Mouse (Mus musculus): ENCODE measurements at regions not wholly inside any gene's neighbourhood (a gene's known extent, or its start where the extent isn't known, plus 50 kb on each side); places are given as distances from the start of the nearest gene placed in this dataset.

GRCm38 (mm10) chr10:68865776-68866175, 142.3 kb downstream of the Tmem26 start:
- 63% methylated on average over 5 of the region's 5 CpGs for WGBS

DNA sequence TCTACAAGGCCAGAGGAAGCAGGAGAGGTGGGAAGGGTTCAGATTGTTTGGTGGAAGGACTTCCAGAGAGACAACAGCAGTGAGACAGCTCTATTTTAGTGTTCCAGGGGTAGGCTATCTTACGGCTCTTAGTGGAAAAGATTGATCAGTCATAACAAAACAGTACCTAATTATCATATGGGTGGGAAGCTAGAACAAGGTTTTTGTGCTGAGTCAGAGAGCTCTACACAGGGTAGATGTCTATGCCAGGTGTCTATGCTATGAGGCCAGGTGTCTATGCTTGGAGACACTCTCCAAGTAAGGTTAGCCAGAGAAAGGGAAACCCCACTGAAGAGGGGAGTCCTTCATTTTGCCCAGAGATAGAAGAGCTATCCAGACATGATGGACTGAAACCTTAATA, 143.9 kb downstream of the Tmem26 start:
- Histone ChIP-seq H3K4me3 (ENCODE audit: low read depth, low read length) (no peak overlapping the region), H3K36me3 (ENCODE audit: control insufficient read depth, insufficient read depth) (no peaks in the 10 kb centered on the region), H3K27me3 (replicated peaks; ENCODE audit: control insufficient read depth, insufficient read depth, low read length) (no peaks in the 10 kb centered on the region), H3K9me3 (ENCODE audit: control insufficient read depth) (no peaks in the 10 kb centered on the region), H3K4me2 (replicated peaks; ENCODE audit: low read depth) (no peak overlapping the region), H3K27ac (ENCODE audit: low read depth, low read length) (no peak overlapping the region), H3K4me1 (replicated peaks; ENCODE audit: control insufficient read depth, insufficient read depth, low read length) (no peaks in the 10 kb centered on the region), H3K9ac (ENCODE audit: low read depth, low read length) (no peak overlapping the region)
- no peak for ATAC-seq
- 97% methylated on average over 1 of the region's 1 CpGs for WGBS
- TF ChIP-seq CTCF (IDR thresholded peaks at IDR 0.05; ENCODE audit: low read depth), result no peak

More at GRCm38 (mm10) chr10:68865776-68866175, 142.3 kb downstream of the Tmem26 start:
- no peak overlapping the region for H3K4me3 ChIP-seq (ENCODE audit: low read depth, low read length)
- H3K27me3 ChIP-seq (replicated peaks; ENCODE audit: control insufficient read depth, insufficient read depth, low read length), result no peaks in the 10 kb centered on the region
- H3K27ac ChIP-seq (ENCODE audit: low read depth, low read length), result no peak overlapping the region
- no peak overlapping the region for H3K9ac ChIP-seq (ENCODE audit: low read depth, low read length)
- H3K9me3 ChIP-seq (ENCODE audit: control insufficient read depth), result no peaks in the 10 kb centered on the region
- H3K4me2 ChIP-seq (replicated peaks; ENCODE audit: low read depth), result no peak overlapping the region
- TF ChIP-seq CTCF (IDR thresholded peaks at IDR 0.05; ENCODE audit: low read depth), result no peak
- no peak for ATAC-seq
- H3K4me1 ChIP-seq (replicated peaks; ENCODE audit: control insufficient read depth, insufficient read depth, low read length), result no peaks in the 10 kb centered on the region
- no peaks in the 10 kb centered on the region for H3K36me3 ChIP-seq (ENCODE audit: control insufficient read depth, insufficient read depth)

GRCm38 (mm10) chr10:68872102-68872501, 148.7 kb downstream of the Tmem26 start:
- Histone ChIP-seq H3K27ac (ENCODE audit: low read depth, low read length) (no peak overlapping the region), H3K9ac (ENCODE audit: low read depth, low read length) (no peak overlapping the region), H3K27me3 (replicated peaks; ENCODE audit: control insufficient read depth, insufficient read depth, low read length) (no peaks in the 10 kb centered on the region), H3K36me3 (ENCODE audit: control insufficient read depth, insufficient read depth) (no peaks in the 10 kb centered on the region), H3K4me1 (replicated peaks; ENCODE audit: control insufficient read depth, insufficient read depth, low read length) (no peaks in the 10 kb centered on the region), H3K4me2 (replicated peaks; ENCODE audit: low read depth) (no peak overlapping the region), H3K4me3 (ENCODE audit: low read depth, low read length) (no peak overlapping the region), H3K9me3 (ENCODE audit: control insufficient read depth) (no peaks in the 10 kb centered on the region)
- no peak for TF ChIP-seq CTCF (IDR thresholded peaks at IDR 0.05; ENCODE audit: low read depth)
- no peak for ATAC-seq
- 74% methylated on average over 4 of the region's 4 CpGs for WGBS

GRCm38 (mm10) chr10:68875641-68876040, 152.2 kb downstream of the Tmem26 start:
- no peaks in the 10 kb centered on the region for H3K36me3 ChIP-seq (ENCODE audit: control insufficient read depth, insufficient read depth)
- H3K4me2 ChIP-seq (replicated peaks; ENCODE audit: low read depth), result no peak overlapping the region
- H3K27me3 ChIP-seq (replicated peaks; ENCODE audit: control insufficient read depth, insufficient read depth, low read length), result no peaks in the 10 kb centered on the region
- no peaks in the 10 kb centered on the region for H3K9me3 ChIP-seq (ENCODE audit: control insufficient read depth)
- WGBS, result 72% methylated on average over 5 of the region's 5 CpGs
- H3K4me1 ChIP-seq (replicated peaks; ENCODE audit: control insufficient read depth, insufficient read depth, low read length), result no peaks in the 10 kb centered on the region
- no peak overlapping the region for H3K9ac ChIP-seq (ENCODE audit: low read depth, low read length)
- no peak for TF ChIP-seq CTCF (IDR thresholded peaks at IDR 0.05; ENCODE audit: low read depth)
- no peak for ATAC-seq
- H3K4me3 ChIP-seq (ENCODE audit: low read depth, low read length), result no peak overlapping the region
- H3K27ac ChIP-seq (ENCODE audit: low read depth, low read length), result no peak overlapping the region

- no peak overlapping the region for H3K9ac ChIP-seq (ENCODE audit: low read depth, low read length)
- no peaks in the 10 kb centered on the region for H3K4me1 ChIP-seq (replicated peaks; ENCODE audit: control insufficient read depth, insufficient read depth, low read length)
- 34% methylated on average over 8 of the region's 8 CpGs for WGBS
- no peak for TF ChIP-seq CTCF (IDR thresholded peaks at IDR 0.05; ENCODE audit: low read depth)
- H3K9me3 ChIP-seq (ENCODE audit: control insufficient read depth), result no peaks in the 10 kb centered on the region
- H3K4me3 ChIP-seq (ENCODE audit: low read depth, low read length), result no peak overlapping the region
- no peak for ATAC-seq
- no peaks in the 10 kb centered on the region for H3K36me3 ChIP-seq (ENCODE audit: control insufficient read depth, insufficient read depth)
- no peak overlapping the region for H3K4me2 ChIP-seq (replicated peaks; ENCODE audit: low read depth)
- no peaks in the 10 kb centered on the region for H3K27me3 ChIP-seq (replicated peaks; ENCODE audit: control insufficient read depth, insufficient read depth, low read length)
- H3K27ac ChIP-seq (ENCODE audit: low read depth, low read length), result no peak overlapping the region
These were observed 169.8 kb downstream of the Tmem26 start for GRCm38 (mm10) chr10:68893100-68893841.

DNA sequence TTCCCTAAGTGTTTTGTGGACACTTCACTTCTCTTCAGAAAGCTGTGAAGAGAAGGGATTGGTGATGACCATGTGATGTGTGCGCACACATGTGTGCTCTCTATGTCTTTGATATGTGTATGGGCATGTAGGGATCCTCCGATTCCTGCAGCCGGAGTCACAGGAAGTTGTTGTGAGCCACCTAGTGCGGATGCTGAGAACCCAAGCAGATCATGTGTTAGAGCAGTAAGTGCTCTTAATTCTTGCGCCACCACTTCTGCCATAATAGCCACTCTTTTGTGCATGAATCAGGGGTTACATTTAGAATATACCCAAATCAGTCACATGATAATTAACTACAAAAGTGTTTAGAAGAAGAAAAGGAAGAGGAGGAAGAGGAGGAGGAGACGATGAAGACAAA, 170.7 kb downstream of the Tmem26 start:
- Histone ChIP-seq H3K27ac (ENCODE audit: low read depth, low read length) (no peak overlapping the region), H3K36me3 (ENCODE audit: control insufficient read depth, insufficient read depth) (no peaks in the 10 kb centered on the region), H3K9me3 (ENCODE audit: control insufficient read depth) (no peaks in the 10 kb centered on the region), H3K4me1 (replicated peaks; ENCODE audit: control insufficient read depth, insufficient read depth, low read length) (no peaks in the 10 kb centered on the region), H3K4me3 (ENCODE audit: low read depth, low read length) (no peak overlapping the region), H3K27me3 (replicated peaks; ENCODE audit: control insufficient read depth, insufficient read depth, low read length) (no peaks in the 10 kb centered on the region), H3K9ac (ENCODE audit: low read depth, low read length) (no peak overlapping the region), H3K4me2 (replicated peaks; ENCODE audit: low read depth) (no peak overlapping the region)
- WGBS, result 88% methylated on average over 6 of the region's 6 CpGs
- no peak for TF ChIP-seq CTCF (IDR thresholded peaks at IDR 0.05; ENCODE audit: low read depth)
- no peak for ATAC-seq

Data from intestine, postnatal 0 days (tissue).